ENCODE assay signal across 8 mouse cellular contexts in the genomic region with DNA sequence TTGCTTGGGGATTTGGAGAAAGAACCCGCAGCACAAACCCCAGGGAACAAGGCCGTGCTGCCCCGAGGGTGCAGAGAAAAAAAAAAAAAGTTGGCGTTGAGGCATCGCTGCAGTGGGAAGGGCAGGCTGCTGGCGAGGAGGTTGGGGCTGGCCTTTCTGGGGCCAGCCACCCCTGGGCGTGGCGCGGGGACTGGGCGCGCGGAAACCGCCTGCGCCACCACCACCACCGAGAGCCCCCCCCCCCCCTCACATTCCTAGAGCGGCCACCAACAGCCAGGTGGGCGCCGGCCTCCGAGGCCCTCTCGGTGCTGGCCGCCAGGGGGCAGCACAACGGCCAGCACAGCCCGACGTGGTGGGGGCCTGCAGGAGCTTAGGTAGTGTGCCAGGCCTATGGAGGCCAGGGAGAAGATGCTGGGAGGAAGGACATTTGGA. TPM values are rescaled to one million over a fixed set of nuclear protein-coding genes. Genes with fewer than 3 reads are reported as not detected.
DNase-seq lines count a peak whose midpoint lies in the region.

No protein-coding gene starts in this region.

- intact Hi-C loops in gastrocnemius, postnatal 14 days (cut with DNase I; ENCODE audit: low total_unique reads), result no loop called here
- intact Hi-C loops in left cerebral cortex, postnatal 25 days (cut with DNase I), result loop anchor here (2.0 kb wide), 1 partner anchor 69 kb away; no protein-coding TSS in a partner anchor

- DNase-seq in adrenal gland, adult 18-20 months (ENCODE audit: low spot score in 2 of 2), result peak; percentile 50 to 62
- peak; percentile 82 to 89 for DNase-seq in cerebellum, postnatal 36 days
- peak; percentile 73 for DNase-seq in gastrocnemius, postnatal 14 days
- DNase-seq in hindlimb bud, embryonic 11.5 days (ENCODE audit: extremely low spot score, low read depth, low spot score), result peak; percentile 26
- peak; percentile 43 to 49 for DNase-seq in left cerebral cortex, postnatal 25 days (ENCODE audit: low spot score in 2 of 2)
- DNase-seq in mesoderm, embryonic 11.5 days (ENCODE audit: low read depth, low spot score), result peak; percentile 81
- peak; percentile 70 for DNase-seq in right cerebral cortex, postnatal 4 days
- peak; percentile 61 for DNase-seq in yolk sac, embryonic 10.5 days (ENCODE audit: low spot score)

RNA-seq across cellular contexts. Expression of gene Zfp777, which starts 32.6 kb away (rescaled TPM):
- total RNA-seq in adrenal gland, adult 18-20 months (2021), result 10 to 100 TPM; 18.9 to 26.0 TPM
- 10 to 100 TPM; 14.3 to 14.5 TPM for total RNA-seq in gastrocnemius, postnatal 14 days (2021)
- total RNA-seq in left cerebral cortex, postnatal 25 days (2021), result 10 to 100 TPM; 30.4 to 40.0 TPM

Comparison
In these comparisons a context has a peak if more than half of its experiments do, and no peak if none do; other contexts are left out.
1. Peak in every context shown above with its lines: DNase-seq.
2. DNase-seq: peak in every context shown above with its lines; median percentile 86 in cerebellum, postnatal 36 days; 81 in mesoderm, embryonic 11.5 days; 73 in gastrocnemius, postnatal 14 days; 70 in right cerebral cortex, postnatal 4 days; 61 in yolk sac, embryonic 10.5 days; 56 in adrenal gland, adult 18-20 months; 46 in left cerebral cortex, postnatal 25 days; 26 in hindlimb bud, embryonic 11.5 days.